Mouse (Mus musculus) thymus, adult 2 months (tissue): ENCODE results near the gene Cbr3.

Experiments
- CTCF ChIP-seq: fragments of 200-500 bp; IDR thresholded peaks from 2 replicates; pipeline ENCODE4 v1.5.1; 2012; ENCODE audit warnings: mild to moderate bottlenecking, control low read depth, low read length, moderate library complexity, borderline replicate concordance; ENCODE audit not compliant: control insufficient read depth, poor library complexity, insufficient read depth; ENCODE audit errors: extremely low read depth
- POLR2A ChIP-seq: fragments of 200-500 bp; IDR thresholded peaks from 2 replicates; pipeline ENCODE4 v1.6.1; 2012; ENCODE audit warnings: mild to moderate bottlenecking, low read length, control low read depth, moderate library complexity; ENCODE audit not compliant: control insufficient read depth, poor library complexity, insufficient read depth; ENCODE audit errors: extremely low read depth

- TF ChIP-seq CTCF (no peak), POLR2A (no peak)
Observed at GRCm38 (mm10) chr16:93707116-93707515, 24.1 kb downstream of the Cbr3 start.
